Mouse (Mus musculus) cerebellum, adult 9-10 months (tissue): ENCODE measurements around the gene Zfp981.
"Not testable (repeated sequence)": the region's sequence is repeated elsewhere in the genome, so short reads cannot be mapped to it uniquely, and the experiment has no call there.

ENCODE experiments used
- DNase-seq: peaks from one replicate; pipeline ENCODE4 v3.0.0; 2022

Zfp981 gene

GRCm38 (mm10) chr4:146486753-146487152 lies 15.1 kb upstream of the Zfp981 start:
- not testable (repeated sequence) for DNase-seq

DNA sequence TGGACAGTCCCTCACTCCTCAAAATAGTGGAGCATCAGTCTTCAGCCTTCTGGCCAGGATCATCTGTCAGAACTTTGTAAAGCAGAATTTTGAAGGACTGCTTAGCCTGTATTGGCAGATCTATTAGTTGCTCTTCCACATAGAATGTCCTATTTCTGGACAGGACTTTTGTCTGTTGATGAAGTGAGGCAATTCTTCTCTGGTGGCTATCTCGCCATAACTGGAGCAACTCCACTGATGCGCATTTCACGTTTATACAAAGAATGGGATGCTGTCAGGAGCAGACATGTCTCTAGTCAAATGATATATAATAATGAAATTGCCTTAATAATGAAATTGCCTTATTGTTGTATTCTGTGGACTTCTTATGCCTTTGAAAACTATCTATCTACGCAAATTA lies 12.6 kb upstream of the Zfp981 start:
- DNase-seq: not testable (repeated sequence)

- not testable (repeated sequence) for DNase-seq
These were observed 9.8 kb upstream of the Zfp981 start for GRCm38 (mm10) chr4:146491993-146492392.

DNA sequence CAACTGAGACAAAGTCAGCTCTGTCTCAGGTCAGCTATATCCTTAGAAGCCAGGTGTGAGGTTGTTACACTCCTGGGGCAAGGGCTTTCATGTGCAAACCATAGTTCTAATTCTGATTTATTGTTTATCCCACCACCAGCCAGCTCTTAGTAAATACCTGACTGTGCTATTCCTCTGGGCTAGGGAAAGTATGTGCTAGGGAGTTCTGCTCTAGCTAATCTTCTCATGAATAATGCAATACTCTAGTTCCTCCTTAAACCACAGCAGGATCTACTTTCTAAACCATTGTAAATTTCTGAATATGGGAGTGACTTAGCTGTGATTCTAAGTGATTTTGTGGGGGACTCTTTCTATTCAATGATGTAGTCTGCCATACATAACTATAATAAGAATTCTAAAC lies 9.4 kb upstream of the Zfp981 start:
- no peak for DNase-seq

DNA sequence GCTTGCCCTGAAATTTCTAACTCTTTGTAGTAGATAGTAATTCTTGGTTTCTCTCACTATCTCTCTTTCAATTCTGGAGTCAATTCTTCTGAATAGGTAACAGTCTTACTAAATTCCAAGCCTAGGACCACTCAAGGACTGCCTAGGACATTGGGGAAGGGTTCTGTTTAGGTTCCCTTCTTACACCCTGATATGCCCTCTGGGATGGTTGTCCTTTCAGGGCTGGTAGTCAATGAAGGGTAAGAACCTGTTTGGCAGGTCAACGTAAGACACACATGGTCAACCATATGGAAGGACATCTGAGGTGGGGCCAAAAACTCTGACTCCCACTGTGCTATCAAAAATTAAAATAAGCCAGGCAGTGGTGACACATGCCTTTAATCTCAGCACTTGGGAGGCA lies 9.0 kb upstream of the Zfp981 start:
- no peak for DNase-seq

DNA sequence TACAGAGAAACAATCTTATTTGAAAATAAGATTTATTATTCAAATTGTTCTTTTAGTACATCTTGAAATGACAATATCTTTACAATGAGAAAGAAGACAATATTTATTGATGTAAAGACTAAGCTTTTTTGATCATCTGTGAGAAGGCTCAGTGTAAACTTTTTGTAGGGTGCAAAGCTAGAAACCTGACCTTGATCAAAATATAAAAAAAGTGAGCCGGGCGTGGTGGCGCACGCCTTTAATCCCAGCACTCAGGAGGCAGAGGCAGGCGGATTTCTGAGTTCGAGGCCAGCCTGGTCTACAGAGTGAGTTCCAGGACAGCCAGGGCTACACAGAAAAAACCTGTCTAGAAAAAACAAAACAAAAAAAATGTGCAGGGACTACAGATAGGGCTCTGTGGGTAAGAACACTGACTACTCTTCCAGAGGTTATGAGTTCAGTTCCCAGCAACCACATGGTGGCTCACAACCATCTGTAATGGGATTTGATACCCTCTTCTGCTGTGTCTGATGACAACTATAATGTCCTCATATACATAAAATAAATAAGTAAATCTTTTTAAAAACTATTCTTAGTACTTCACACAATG lies 8.4 kb upstream of the Zfp981 start:
- DNase-seq: not testable (repeated sequence)

DNA sequence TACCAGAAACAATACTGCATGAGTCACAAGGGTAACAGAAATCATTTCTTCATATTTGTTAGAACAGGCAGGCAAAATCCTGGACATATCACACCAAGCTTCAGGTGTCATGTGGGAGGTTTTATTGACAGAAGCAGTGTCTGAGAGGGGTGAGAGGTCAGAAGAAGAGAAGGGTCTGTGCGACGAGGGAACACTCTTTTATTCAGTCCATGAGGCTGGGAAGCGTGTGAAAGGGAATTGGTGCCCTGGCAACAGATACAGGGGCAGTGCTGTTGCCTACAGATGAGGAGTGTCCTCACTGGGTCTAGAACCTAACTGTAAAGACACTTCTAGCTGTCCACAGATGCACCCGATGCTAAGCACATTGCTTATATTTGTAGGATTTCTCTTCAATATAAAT lies 6.8 kb upstream of the Zfp981 start:
- no peak for DNase-seq

DNA sequence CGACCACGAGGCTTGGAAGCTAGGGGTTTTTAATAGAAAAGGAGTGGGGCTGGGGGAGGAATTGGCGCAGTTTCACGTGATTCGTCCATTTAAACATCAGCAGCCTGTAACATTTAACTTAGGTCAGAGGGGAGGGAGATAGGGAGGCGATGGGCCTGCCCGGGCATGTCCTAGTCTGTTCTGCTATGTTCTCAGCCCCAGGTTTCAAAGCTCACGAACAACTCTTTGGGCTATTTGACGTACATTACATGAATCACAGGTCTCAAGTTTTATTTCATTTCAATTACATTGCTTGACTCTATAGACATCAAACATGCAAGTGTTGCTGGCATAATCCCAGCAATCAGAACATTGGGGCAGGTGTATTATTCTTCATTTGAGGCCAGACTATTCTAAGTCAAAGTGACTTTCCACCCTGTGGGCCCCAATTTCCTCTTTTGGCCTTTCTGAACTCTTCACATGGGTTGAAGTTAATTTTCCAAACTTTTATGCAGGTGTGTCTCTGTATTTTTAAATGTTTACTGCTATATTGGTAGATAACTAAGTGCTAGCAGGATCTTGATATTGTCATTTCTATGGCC lies 4.0 kb upstream of the Zfp981 start:
- not testable (repeated sequence) for DNase-seq

DNA sequence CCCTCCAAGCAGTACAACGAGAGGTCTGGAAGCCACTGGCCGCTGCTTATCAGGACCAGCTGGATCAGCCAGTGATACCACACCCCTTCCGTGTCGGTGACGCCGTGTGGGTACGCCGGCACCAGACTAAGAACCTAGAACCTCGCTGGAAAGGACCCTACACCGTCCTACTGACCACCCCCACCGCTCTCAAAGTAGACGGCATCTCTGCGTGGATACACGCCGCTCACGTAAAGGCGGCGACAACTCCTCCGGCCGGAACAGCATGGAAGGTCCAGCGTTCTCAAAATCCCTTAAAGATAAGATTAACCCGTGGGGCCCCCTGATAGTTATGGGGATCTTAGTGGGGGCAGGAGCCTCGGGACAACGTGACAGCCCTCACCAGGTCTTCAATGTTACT lies 7.2 kb downstream of the Zfp981 start:
- not testable (repeated sequence) for DNase-seq

GRCm38 (mm10) chr4:146511871-146512270 lies 10.0 kb downstream of the Zfp981 start:
- DNase-seq: not testable (repeated sequence)

DNA sequence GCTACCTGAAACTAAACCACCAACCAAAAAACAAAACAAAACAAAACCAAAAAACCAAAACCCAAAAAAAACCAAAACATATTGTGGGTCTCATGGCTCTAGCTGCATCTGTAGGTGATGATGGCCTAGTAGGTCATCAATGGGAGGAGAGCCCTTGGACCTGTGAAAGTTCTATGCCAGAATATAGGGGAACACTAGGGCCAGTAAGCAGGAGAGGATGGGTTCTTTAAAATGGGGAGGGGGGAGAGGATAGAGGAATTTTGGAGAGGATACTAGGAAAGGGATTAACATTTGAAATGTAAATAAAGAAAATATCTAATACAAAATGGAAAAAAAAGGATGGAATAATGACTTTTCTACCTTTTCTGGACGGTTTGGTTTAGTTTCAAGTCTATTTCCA lies 14.6 kb downstream of the Zfp981 start:
- DNase-seq: no peak

GRCm38 (mm10) chr4:146517150-146517549 lies 15.3 kb downstream of the Zfp981 start:
- not testable (repeated sequence) for DNase-seq

DNA sequence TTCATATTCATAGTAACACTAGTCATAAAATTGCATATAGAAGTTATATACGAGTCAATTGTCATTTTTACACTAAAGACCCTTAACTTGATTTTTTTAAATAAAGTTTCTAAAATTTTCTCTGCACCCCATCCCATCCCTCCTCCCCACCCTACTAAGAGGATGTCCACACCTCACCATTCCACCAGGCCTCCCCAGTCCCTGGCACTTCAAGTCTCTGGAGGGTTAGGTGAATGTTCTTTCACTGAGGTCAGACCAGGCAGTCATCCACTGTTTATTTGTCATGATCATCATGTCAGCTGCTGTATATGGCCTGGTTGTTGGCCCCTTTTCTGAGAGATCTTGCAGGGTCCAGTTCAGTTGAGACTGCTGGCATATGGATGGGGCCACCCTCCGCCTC lies 18.9 kb downstream of the Zfp981 start:
- DNase-seq: no peak

DNA sequence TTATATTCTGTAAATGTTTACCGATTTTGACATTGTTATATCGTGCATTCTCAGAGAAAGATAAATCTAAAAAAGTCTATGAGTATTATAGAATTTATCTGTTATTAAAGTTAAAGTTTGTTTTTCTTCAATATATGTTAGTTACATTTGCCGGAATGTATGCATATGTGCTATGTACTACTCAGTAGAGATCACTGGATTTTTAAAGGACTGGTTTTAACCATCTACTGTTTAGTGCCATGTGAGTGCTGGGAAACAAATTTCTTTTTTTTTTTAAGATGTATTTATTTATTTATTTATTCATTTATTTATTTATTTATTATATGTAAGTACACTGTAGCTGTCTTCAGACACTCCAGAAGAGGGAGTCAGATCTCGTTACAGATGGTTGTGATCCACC lies 32.7 kb downstream of the Zfp981 start:
- no peak for DNase-seq

GRCm38 (mm10) chr4:146535883-146536282 lies 34.1 kb downstream of the Zfp981 start:
- no peak for DNase-seq

- not testable (repeated sequence) for DNase-seq
These were observed 78.4 kb downstream of the Zfp981 start for GRCm38 (mm10) chr4:146579905-146580873.
